Mouse (Mus musculus) WW6 (cell line): ENCODE data around the gene 4931406P16Rik.
A peak's percentile ranks its signal among the peaks of the same experiment; 100 is the strongest.
"Not testable (repeated sequence)": the region's sequence is repeated elsewhere in the genome, so short reads cannot be mapped to it uniquely, and the experiment has no call there.

Experiments used
- DNase-seq: peaks from one replicate; pipeline ENCODE4 v3.0.0-alpha.2; 2013; ENCODE audit warnings: low read depth, low spot score

4931406P16Rik gene

GRCm38 (mm10) chr7:34214644-34215043 lies 98.7 kb downstream of the 4931406P16Rik start:
- DNase-seq, result no peak

- no peak for DNase-seq
Measured at GRCm38 (mm10) chr7:34213281-34213680, 100.1 kb downstream of the 4931406P16Rik start.

GRCm38 (mm10) chr7:34208027-34208745 lies 105.2 kb downstream of the 4931406P16Rik start:
- DNase-seq, result no peak

- DNase-seq, result no peak
Measured at GRCm38 (mm10) chr7:34206331-34206730, 107.0 kb downstream of the 4931406P16Rik start.

- DNase-seq, result not testable (repeated sequence)
Measured at GRCm38 (mm10) chr7:34202147-34202546, 111.2 kb downstream of the 4931406P16Rik start.

- no peak for DNase-seq
Measured at GRCm38 (mm10) chr7:34200829-34201228, 112.5 kb downstream of the 4931406P16Rik start.

- peak; percentile 47 for DNase-seq
Measured at GRCm38 (mm10) chr7:34198346-34198745, 115.0 kb downstream of the 4931406P16Rik start.

- peak; percentile 74 for DNase-seq
Measured at GRCm38 (mm10) chr7:34196132-34197128, 116.9 kb downstream of the 4931406P16Rik start, which contains the start of gene Pdcd2l. Gene Pdcd2l (minus strand): TSS chr7:34196661.

GRCm38 (mm10) chr7:34195632-34196031 lies 117.7 kb downstream of the 4931406P16Rik start:
- no peak for DNase-seq

- no peak for DNase-seq
Measured at GRCm38 (mm10) chr7:34192825-34193224, 120.5 kb downstream of the 4931406P16Rik start.

GRCm38 (mm10) chr7:34189376-34189989 lies 123.9 kb downstream of the 4931406P16Rik start:
- no peak for DNase-seq
